Mouse (Mus musculus): Measurements from ENCODE around the gene Csrp1.

GRCm38 (mm10) chr1:135702722-135703121, 17.1 kb upstream of the Csrp1 start:
- TF ChIP-seq GATA1 (IDR thresholded peaks at IDR 0.05; ENCODE audit: low read length) (no peak), TAL1 (IDR thresholded peaks at IDR 0.05; ENCODE audit: low read length) (no peak)

Measured in erythroblast, embryonic 14.5 days (primary cell).